Mouse (Mus musculus) right cerebral cortex, adult 2 months (tissue): ENCODE data around the gene Itga11.
"Not testable (repeated sequence)": the region's sequence is repeated elsewhere in the genome, so short reads cannot be mapped to it uniquely, and the experiment has no call there.

Experiments used
- DNase-seq, 2 experiments: peaks; one replicate each; pipeline ENCODE4 v3.0.0; 2021 to 2022; ENCODE audit warnings: low spot score in 2 of 2

Gene Itga11

GRCm38 (mm10) chr9:62817828-62818614, 140.4 kb downstream of the Itga11 start:
- DNase-seq = no peak

- DNase-seq = no peak
These were observed 141.9 kb downstream of the Itga11 start for GRCm38 (mm10) chr9:62819494-62819893.

- not testable (repeated sequence) for DNase-seq
These were observed 142.3 kb downstream of the Itga11 start for GRCm38 (mm10) chr9:62819910-62820309.

GRCm38 (mm10) chr9:62820829-62821228, 143.2 kb downstream of the Itga11 start:
- no peak for DNase-seq

GRCm38 (mm10) chr9:62821811-62822210, 144.2 kb downstream of the Itga11 start:
- DNase-seq = no peak

- DNase-seq = no peak
These were observed 148.3 kb downstream of the Itga11 start for GRCm38 (mm10) chr9:62825791-62826393.

- no peak for DNase-seq
These were observed 148.8 kb downstream of the Itga11 start for GRCm38 (mm10) chr9:62826456-62826855.

GRCm38 (mm10) chr9:62827939-62828652, 150.5 kb downstream of the Itga11 start:
- peak; percentile 51 to 62 for DNase-seq

- peak; percentile 91 to 94 for DNase-seq
These were observed 151.0 kb downstream of the Itga11 start for GRCm38 (mm10) chr9:62828662-62829086.

GRCm38 (mm10) chr9:62829877-62830276, 152.3 kb downstream of the Itga11 start:
- no peak for DNase-seq
